Mouse (Mus musculus) kidney, embryonic 14.5 days (tissue): ENCODE measurements around the gene Mdc1. TPM values are rescaled to one million over a fixed set of nuclear protein-coding genes. Genes with fewer than 3 reads are reported as not detected.

Source experiments
- ATAC-seq: fragments of 200-750 bp; cut with Nextera tagmentation; 2 replicates; pipeline ENCODE4 v1.8.0; 2017; ENCODE audit warnings: moderate number of reproducible peaks, mild to moderate bottlenecking, moderate TSS enrichment, moderate library complexity; ENCODE audit not compliant: low FRiP score, low TSS enrichment
- H3K27ac ChIP-seq: fragments of 300-500 bp; sonication (generic); 2 replicates; pipeline ENCODE4 v1.5.1; 2014; ENCODE audit warnings: low read depth, mild to moderate bottlenecking, low read length, moderate library complexity, mixed read lengths
- H3K27me3 ChIP-seq: fragments of 300-500 bp; sonication (generic); 2 replicates; pipeline ENCODE4 v1.6.1; 2014; ENCODE audit warnings: mild to moderate bottlenecking, low read length; ENCODE audit not compliant: control insufficient read depth, insufficient read depth
- H3K36me3 ChIP-seq: fragments of 300-500 bp; sonication (generic); 2 replicates; pipeline ENCODE4 v1.6.1; 2014; ENCODE audit warnings: low read length, mixed read lengths; ENCODE audit not compliant: control insufficient read depth, insufficient read depth
- H3K4me1 ChIP-seq: fragments of 300-500 bp; sonication (generic); 2 replicates; pipeline ENCODE4 v1.6.1; 2014; ENCODE audit warnings: low read length, mixed read lengths; ENCODE audit not compliant: control insufficient read depth, insufficient read depth
- H3K4me2 ChIP-seq: fragments of 300-500 bp; sonication (generic); replicated peaks from 2 replicates; pipeline ENCODE4 v1.6.1; 2014; ENCODE audit warnings: low read depth, mild to moderate bottlenecking, low read length
- H3K4me3 ChIP-seq: fragments of 300-500 bp; sonication (generic); 2 replicates; pipeline ENCODE4 v1.5.1; 2014; ENCODE audit warnings: mild to moderate bottlenecking, low read length
- H3K9ac ChIP-seq: fragments of 300-500 bp; sonication (generic); 2 replicates; pipeline ENCODE4 v1.6.1; 2014; ENCODE audit warnings: low read depth, mild to moderate bottlenecking, low read length, moderate library complexity
- H3K9me3 ChIP-seq: fragments of 300-500 bp; sonication (generic); 2 replicates; pipeline ENCODE4 v1.6.1; 2016; ENCODE audit warnings: low read length; ENCODE audit not compliant: control insufficient read depth
- WGBS: fragments of 180-500 bp; shearing (Covaris S2); extraction: QIAGEN DNeasy Blood & Tissue Kit; methylation state at CpG from one replicate; pipeline ENCODE4 v1.1.7; 2014; 5-methylcytosine and 5-hydroxymethylcytosine counted together
- microRNA-seq: library from miRNA; unstranded; fragments of <30 nt; microRNA quantifications from one replicate; pipeline ENCODE4, GENCODE M21; 2016
- polyA plus RNA-seq: library from polyadenylated mRNA; unstranded; fragments of >200 nt; fragmentation: Nextera tagmentation; extraction: Ambion mirVana; gene quantifications from 2 replicates; pipeline ENCODE4 v1.2.1, GENCODE M21; 2014

Mdc1 gene
- polyA plus RNA-seq, 1 experiment from 2014 or later, result 16.5 TPM

DNA sequence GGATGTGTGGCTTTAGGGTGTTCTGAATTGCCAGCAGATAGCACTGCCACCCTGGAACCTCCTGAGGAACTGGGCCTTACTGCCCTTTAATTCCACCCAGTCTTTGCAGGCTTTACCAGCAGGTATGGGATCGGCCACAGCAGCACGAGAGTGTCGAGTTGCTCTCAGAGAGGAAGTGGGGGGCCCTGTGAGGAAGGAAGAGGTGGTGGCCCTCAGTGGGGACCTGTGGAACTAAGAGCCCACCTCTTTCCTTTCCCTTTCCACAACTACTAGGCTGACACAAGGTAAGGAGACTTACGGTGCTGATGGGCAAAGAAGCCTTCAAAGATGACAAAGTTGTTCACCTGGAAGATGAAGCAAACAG, 62.7 kb downstream of the Mdc1 start:
- Histone ChIP-seq H3K9ac (no peak overlapping the region), H3K36me3 (peaks cover 76% of the 10 kb centered on the region), H3K27ac (no peak overlapping the region)

GRCm38 (mm10) chr17:35905587-35905986, 64.3 kb downstream of the Mdc1 start:
- Histone ChIP-seq H3K36me3 (peaks cover 62% of the 10 kb centered on the region), H3K27me3 (no peaks in the 10 kb centered on the region), H3K4me3 (no peak overlapping the region), H3K9me3 (no peaks in the 10 kb centered on the region), H3K4me2 (no peak overlapping the region), H3K4me1 (peaks cover 12% of the 10 kb centered on the region), H3K27ac (no peak overlapping the region), H3K9ac (no peak overlapping the region)
- WGBS, result 98% methylated on average over 1 of the region's 1 CpGs
- ATAC-seq, result no peak

More for the DNA sequence above, 62.7 kb downstream of the Mdc1 start:
- ATAC-seq, result no peak
- peaks cover 6% of the 10 kb centered on the region for H3K4me1 ChIP-seq
- H3K4me2 ChIP-seq, result no peak overlapping the region
- H3K9me3 ChIP-seq, result no peaks in the 10 kb centered on the region
- no peaks in the 10 kb centered on the region for H3K27me3 ChIP-seq
- H3K4me3 ChIP-seq, result no peak overlapping the region
- WGBS, result 79% methylated on average over 4 of the region's 4 CpGs

DNA sequence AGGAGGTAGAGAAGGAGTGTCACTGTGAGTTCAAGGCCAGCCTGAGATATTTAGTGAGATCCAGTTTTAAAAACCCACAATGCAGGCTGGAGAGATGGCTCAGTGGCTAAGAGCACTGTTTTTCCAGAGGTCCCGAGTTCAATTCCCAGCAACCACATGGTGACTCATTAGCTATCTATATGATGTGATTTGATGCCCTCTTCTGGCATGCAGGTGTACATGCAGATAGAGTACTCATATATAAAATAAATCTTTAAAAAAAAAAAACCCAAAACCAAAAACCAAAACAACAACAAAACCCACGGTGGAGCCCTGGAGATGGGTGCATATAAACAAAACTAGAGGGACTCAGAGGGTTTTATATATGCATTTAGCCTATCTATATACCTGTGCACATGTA, 66.3 kb downstream of the Mdc1 start:
- Histone ChIP-seq H3K27ac (no peak overlapping the region), H3K4me2 (no peak overlapping the region), H3K4me1 (peaks cover 12% of the 10 kb centered on the region), H3K4me3 (no peak overlapping the region), H3K36me3 (peaks cover 61% of the 10 kb centered on the region), H3K9ac (no peak overlapping the region), H3K9me3 (no peaks in the 10 kb centered on the region), H3K27me3 (no peaks in the 10 kb centered on the region)
- ATAC-seq, result no peak
- 89% methylated on average over 2 of the region's 2 CpGs for WGBS

Small RNA genes lying within 50 kb of the gene (microRNA-seq; reads per million reads assigned to microRNA genes)
- 0.84 reads per million for gene Gm28033

Other genes with a start within 250 kb of the Mdc1 start
- 3.3 and 4.2 TPM in 2 replicates for gene Sfta2, start 240.0 kb upstream of the Mdc1 start, polyA plus RNA-seq
- not detected in 2 replicates for gene Gm9573, start 214.9 kb upstream of the Mdc1 start, polyA plus RNA-seq
- gene Mucl3, start 197.8 kb upstream of the Mdc1 start, polyA plus RNA-seq, result 0.15 and 0.24 TPM in 2 replicates
- gene Vars2, start 173.9 kb upstream of the Mdc1 start, polyA plus RNA-seq, result 9.5 and 16.8 TPM in 2 replicates
- gene Gtf2h4, start 167.8 kb upstream of the Mdc1 start, polyA plus RNA-seq, result 50.7 and 56.7 TPM in 2 replicates
- gene Ddr1, start 136.9 kb upstream of the Mdc1 start, polyA plus RNA-seq, result 34.6 and 52.0 TPM in 2 replicates
- gene Ier3, start 19.8 kb upstream of the Mdc1 start, polyA plus RNA-seq, result 6.8 and 7.7 TPM in 2 replicates
- gene Flot1, start 18.3 kb upstream of the Mdc1 start, polyA plus RNA-seq, result 35.9 and 36.1 TPM in 2 replicates
- gene Tubb5, start 3.2 kb upstream of the Mdc1 start, polyA plus RNA-seq, result 1,061 and 1,103 TPM in 2 replicates
- gene Nrm, start 19.8 kb downstream of the Mdc1 start, polyA plus RNA-seq, result 53.2 and 65.2 TPM in 2 replicates
- gene Ppp1r18, start 24.1 kb downstream of the Mdc1 start, polyA plus RNA-seq, result 19.1 and 21.1 TPM in 2 replicates
- gene Dhx16, start 38.3 kb downstream of the Mdc1 start, polyA plus RNA-seq, result 37.8 and 50.0 TPM in 2 replicates
- gene 2310061I04Rik, start 55.9 kb downstream of the Mdc1 start, polyA plus RNA-seq, result 36.2 and 41.5 TPM in 2 replicates
- gene Atat1, start 68.6 kb downstream of the Mdc1 start, polyA plus RNA-seq, result 76.5 and 92.2 TPM in 2 replicates
- gene Mrps18b, start 74.9 kb downstream of the Mdc1 start, polyA plus RNA-seq, result 79.0 and 101 TPM in 2 replicates
- 30.6 and 44.7 TPM in 2 replicates for gene Ppp1r10, start 74.9 kb downstream of the Mdc1 start, polyA plus RNA-seq
- gene Abcf1, start 128.2 kb downstream of the Mdc1 start, polyA plus RNA-seq, result 74.6 and 97.8 TPM in 2 replicates
- gene Gnl1, start 138.3 kb downstream of the Mdc1 start, polyA plus RNA-seq, result 35.0 and 44.5 TPM in 2 replicates
- gene Prr3, start 138.7 kb downstream of the Mdc1 start, polyA plus RNA-seq, result 34.5 and 40.1 TPM in 2 replicates
- 2.5 and 4.0 TPM in 2 replicates for gene H2-T24, start 179.0 kb downstream of the Mdc1 start, polyA plus RNA-seq
- 3.0 and 3.7 TPM in 2 replicates for gene H2-T23, start 191.3 kb downstream of the Mdc1 start, polyA plus RNA-seq
- 11.2 and 12.0 TPM in 2 replicates for gene H2-T22, start 201.2 kb downstream of the Mdc1 start, polyA plus RNA-seq
- not detected in 2 replicates for gene Gm6034, start 201.4 kb downstream of the Mdc1 start, polyA plus RNA-seq
- not detected in 2 replicates for gene Gm11127, start 216.9 kb downstream of the Mdc1 start, polyA plus RNA-seq